Mouse (Mus musculus): ENCODE results near the gene H2-Q2. TPM values are rescaled to one million over a fixed set of nuclear protein-coding genes. Genes with fewer than 3 reads are reported as not detected.
"Not testable (repeated sequence)": the region's sequence is repeated elsewhere in the genome, so short reads cannot be mapped to it uniquely, and the experiment has no call there.

H2-Q2 gene
- polyA plus RNA-seq, 1 experiment from 2014 or later, result 1.5 TPM

DNA sequence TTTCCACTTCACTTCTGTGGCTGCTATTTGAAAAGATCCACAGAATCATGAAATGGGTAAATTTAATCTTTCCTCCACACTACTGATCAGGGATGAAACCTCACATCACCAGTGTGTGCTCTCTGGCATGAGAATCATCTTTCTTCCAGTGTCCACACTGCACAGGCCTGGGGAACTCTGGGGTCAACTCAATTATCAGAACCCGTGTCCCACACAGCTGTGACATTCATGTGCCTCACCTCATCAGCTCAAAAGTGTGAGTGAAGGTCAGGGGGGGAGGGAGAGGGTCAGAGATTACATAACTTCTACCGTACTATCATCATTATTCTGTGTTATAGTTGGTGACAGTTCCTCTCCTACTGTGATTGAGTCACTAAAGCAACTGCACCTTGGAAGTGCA lies 50.6 kb downstream of the H2-Q2 start:
- not testable (repeated sequence) for H3K4me3 ChIP-seq (replicated peaks; ENCODE audit: low read depth, low read length); H3K36me3 ChIP-seq (ENCODE audit: control insufficient read depth, insufficient read depth, low read length); H3K27me3 ChIP-seq (ENCODE audit: control insufficient read depth, insufficient read depth, low read length); DNase-seq; H3K4me2 ChIP-seq (ENCODE audit: low read length); H3K4me1 ChIP-seq (ENCODE audit: control insufficient read depth, insufficient read depth, low read length); ATAC-seq (ENCODE audit: low FRiP score, low TSS enrichment); H3K27ac ChIP-seq (replicated peaks; ENCODE audit: low read depth, low read length); H3K9me3 ChIP-seq (ENCODE audit: control insufficient read depth, low read length); H3K9ac ChIP-seq (replicated peaks; ENCODE audit: low read length)
- 80% methylated on average over 2 of the region's 2 CpGs for WGBS

DNA sequence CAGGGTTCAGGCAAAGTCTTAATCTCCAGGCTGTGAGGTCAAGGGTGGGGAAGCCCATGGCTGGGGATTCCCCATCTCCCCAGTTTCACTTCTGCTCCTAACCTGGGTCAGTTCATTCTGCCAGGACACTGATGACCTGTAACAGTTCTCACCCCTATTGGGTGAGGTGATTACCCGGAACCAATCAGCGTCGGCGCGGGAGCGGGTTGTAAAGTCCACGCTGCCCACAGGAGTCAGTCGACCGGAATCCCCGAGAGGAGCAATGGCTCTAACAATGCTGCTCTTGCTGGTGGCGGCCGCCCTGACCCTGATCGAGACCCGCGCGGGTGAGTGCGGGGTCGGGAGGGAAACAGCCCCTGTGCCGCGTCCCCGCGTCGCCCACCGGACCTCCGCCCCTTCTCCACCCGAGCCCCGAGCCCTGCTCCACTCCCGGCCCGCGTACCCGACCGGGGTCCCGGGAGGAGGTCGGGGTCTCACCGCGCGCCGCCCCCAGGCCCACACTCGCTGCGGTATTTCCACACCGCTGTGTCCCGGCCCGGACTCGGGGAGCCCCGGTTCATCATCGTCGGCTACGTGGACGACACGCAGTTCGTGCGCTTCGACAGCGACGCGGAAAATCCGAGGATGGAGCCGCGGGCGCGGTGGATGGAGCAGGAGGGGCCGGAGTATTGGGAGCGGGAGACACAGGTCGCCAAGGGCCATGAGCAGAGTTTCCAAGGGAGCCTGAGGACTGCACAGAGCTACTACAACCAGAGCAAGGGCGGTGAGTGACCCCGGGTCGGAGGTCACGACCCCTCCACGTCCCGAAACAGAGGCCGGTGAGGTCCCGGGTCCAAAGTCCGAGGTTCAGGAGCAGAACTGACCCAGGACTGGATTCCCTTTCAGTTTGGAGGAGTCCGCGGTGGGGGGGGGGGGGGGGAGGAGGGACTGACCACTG lies 52.1 kb downstream of the H2-Q2 start:
- not testable (repeated sequence) for H3K4me1 ChIP-seq (ENCODE audit: control insufficient read depth, insufficient read depth, low read length); H3K27ac ChIP-seq (replicated peaks; ENCODE audit: low read depth, low read length); H3K36me3 ChIP-seq (ENCODE audit: control insufficient read depth, insufficient read depth, low read length); H3K27me3 ChIP-seq (ENCODE audit: control insufficient read depth, insufficient read depth, low read length); H3K9ac ChIP-seq (replicated peaks; ENCODE audit: low read length); H3K9me3 ChIP-seq (ENCODE audit: control insufficient read depth, low read length); DNase-seq
- H3K4me3 ChIP-seq (replicated peaks; ENCODE audit: low read depth, low read length), result peak overlapping the region; percentile 20
- H3K4me2 ChIP-seq (ENCODE audit: low read length), result peak overlapping the region; percentile 45
- peak; percentile 34; the same call in 1 of the 2 replicates for ATAC-seq (ENCODE audit: low FRiP score, low TSS enrichment)
- WGBS, result 2% methylated on average over 55 of the region's 75 CpGs

Other genes starting within 250 kb of the H2-Q2 start
- gene Ly6g5c, start 234.0 kb upstream of the H2-Q2 start, polyA plus RNA-seq (2014; fragmentation: Nextera tagmentation; extraction: Ambion mirVana), result not detected in 2 replicates
- gene Ly6g5b, start 226.8 kb upstream of the H2-Q2 start, polyA plus RNA-seq (2014; fragmentation: Nextera tagmentation; extraction: Ambion mirVana), result 1.3 TPM in 2 replicates
- gene Gpank1, start 220.8 kb upstream of the H2-Q2 start, polyA plus RNA-seq (2014; fragmentation: Nextera tagmentation; extraction: Ambion mirVana), result 24.2 and 25.4 TPM in 2 replicates
- gene Csnk2b, start 220.2 kb upstream of the H2-Q2 start, polyA plus RNA-seq (2014; fragmentation: Nextera tagmentation; extraction: Ambion mirVana), result 328 and 334 TPM in 2 replicates
- 6.0 and 6.8 TPM in 2 replicates for gene D17H6S53E, start 215.9 kb upstream of the H2-Q2 start, polyA plus RNA-seq (2014; fragmentation: Nextera tagmentation; extraction: Ambion mirVana)
- gene Apom, start 210.2 kb upstream of the H2-Q2 start, polyA plus RNA-seq (2014; fragmentation: Nextera tagmentation; extraction: Ambion mirVana), result 0.57 TPM in 1 of 2 replicates, not detected in the other
- gene Bag6, start 207.1 kb upstream of the H2-Q2 start, polyA plus RNA-seq (2014; fragmentation: Nextera tagmentation; extraction: Ambion mirVana), result 122 and 136 TPM in 2 replicates
- 191 and 194 TPM in 2 replicates for gene Prrc2a, start 177.3 kb upstream of the H2-Q2 start, polyA plus RNA-seq (2014; fragmentation: Nextera tagmentation; extraction: Ambion mirVana)
- gene Aif1, start 166.2 kb upstream of the H2-Q2 start, polyA plus RNA-seq (2014; fragmentation: Nextera tagmentation; extraction: Ambion mirVana), result 3.3 and 8.8 TPM in 2 replicates
- 3.8 and 9.0 TPM in 2 replicates for gene Lst1, start 153.8 kb upstream of the H2-Q2 start, polyA plus RNA-seq (2014; fragmentation: Nextera tagmentation; extraction: Ambion mirVana)
- 0.74 and 0.84 TPM in 2 replicates for gene Ltb, start 147.8 kb upstream of the H2-Q2 start, polyA plus RNA-seq (2014; fragmentation: Nextera tagmentation; extraction: Ambion mirVana)
- not detected in 2 replicates for gene Tnf, start 140.2 kb upstream of the H2-Q2 start, polyA plus RNA-seq (2014; fragmentation: Nextera tagmentation; extraction: Ambion mirVana)
- 0.20 and 0.73 TPM in 2 replicates for gene Lta, start 136.9 kb upstream of the H2-Q2 start, polyA plus RNA-seq (2014; fragmentation: Nextera tagmentation; extraction: Ambion mirVana)
- not detected in 2 replicates for gene Gm16181, start 121.4 kb upstream of the H2-Q2 start, polyA plus RNA-seq (2014; fragmentation: Nextera tagmentation; extraction: Ambion mirVana)
- gene Atp6v1g2, start 108.6 kb upstream of the H2-Q2 start, polyA plus RNA-seq (2014; fragmentation: Nextera tagmentation; extraction: Ambion mirVana), result 78.1 and 99.0 TPM in 2 replicates
- gene Nfkbil1, start 106.5 kb upstream of the H2-Q2 start, polyA plus RNA-seq (2014; fragmentation: Nextera tagmentation; extraction: Ambion mirVana), result 3.8 and 7.3 TPM in 2 replicates
- 386 and 390 TPM in 2 replicates for gene Ddx39b, start 100.5 kb upstream of the H2-Q2 start, polyA plus RNA-seq (2014; fragmentation: Nextera tagmentation; extraction: Ambion mirVana)
- gene H2-D1, start 79.5 kb upstream of the H2-Q2 start, polyA plus RNA-seq (2014; fragmentation: Nextera tagmentation; extraction: Ambion mirVana), result 68.5 and 74.3 TPM in 2 replicates
- gene H2-Q1, start 21.8 kb upstream of the H2-Q2 start, polyA plus RNA-seq (2014; fragmentation: Nextera tagmentation; extraction: Ambion mirVana), result 0.16 TPM in 1 of 2 replicates, not detected in the other
- gene H2-Q4, start 37.4 kb downstream of the H2-Q2 start, polyA plus RNA-seq (2014; fragmentation: Nextera tagmentation; extraction: Ambion mirVana), result 0.18 and 0.80 TPM in 2 replicates
- gene H2-Q6, start 82.6 kb downstream of the H2-Q2 start, polyA plus RNA-seq (2014; fragmentation: Nextera tagmentation; extraction: Ambion mirVana), result 0.61 and 0.63 TPM in 2 replicates
- gene H2-Q7, start 96.9 kb downstream of the H2-Q2 start, polyA plus RNA-seq (2014; fragmentation: Nextera tagmentation; extraction: Ambion mirVana), result 2.5 and 2.8 TPM in 2 replicates
- gene H2-Q10, start 127.8 kb downstream of the H2-Q2 start, polyA plus RNA-seq (2014; fragmentation: Nextera tagmentation; extraction: Ambion mirVana), result 0.38 TPM in 1 of 2 replicates, not detected in the other
- gene Pou5f1, start 163.8 kb downstream of the H2-Q2 start, polyA plus RNA-seq (2014; fragmentation: Nextera tagmentation; extraction: Ambion mirVana), result not detected in 2 replicates
- 8.9 and 15.5 TPM in 2 replicates for gene Tcf19, start 174.6 kb downstream of the H2-Q2 start, polyA plus RNA-seq (2014; fragmentation: Nextera tagmentation; extraction: Ambion mirVana)
- gene Cchcr1, start 174.9 kb downstream of the H2-Q2 start, polyA plus RNA-seq (2014; fragmentation: Nextera tagmentation; extraction: Ambion mirVana), result 1.6 and 3.4 TPM in 2 replicates
- 0.54 and 0.61 TPM in 2 replicates for gene Psors1c2, start 191.0 kb downstream of the H2-Q2 start, polyA plus RNA-seq (2014; fragmentation: Nextera tagmentation; extraction: Ambion mirVana)
- gene Cdsn, start 209.9 kb downstream of the H2-Q2 start, polyA plus RNA-seq (2014; fragmentation: Nextera tagmentation; extraction: Ambion mirVana), result 0.11 TPM in 1 of 2 replicates, not detected in the other
- not detected in 2 replicates for gene 2300002M23Rik, start 225.2 kb downstream of the H2-Q2 start, polyA plus RNA-seq (2014; fragmentation: Nextera tagmentation; extraction: Ambion mirVana)